Mouse (Mus musculus): ENCODE measurements around the gene Cox14. TPM values are rescaled to one million over a fixed set of nuclear protein-coding genes. Genes with fewer than 3 reads are reported as not detected.

Cox14 gene
- polyA plus RNA-seq, 1 experiment from 2014 or later = 241 TPM

GRCm38 (mm10) chr15:99708176-99708575 is 17.2 kb upstream of the Cox14 start:
- no peak for DNase-seq (ENCODE audit: low spot score)

GRCm38 (mm10) chr15:99710221-99711190 is 14.9 kb upstream of the Cox14 start:
- no peak for DNase-seq (ENCODE audit: low spot score)

GRCm38 (mm10) chr15:99711491-99711890 is 13.9 kb upstream of the Cox14 start:
- DNase-seq (ENCODE audit: low spot score) = no peak

DNA sequence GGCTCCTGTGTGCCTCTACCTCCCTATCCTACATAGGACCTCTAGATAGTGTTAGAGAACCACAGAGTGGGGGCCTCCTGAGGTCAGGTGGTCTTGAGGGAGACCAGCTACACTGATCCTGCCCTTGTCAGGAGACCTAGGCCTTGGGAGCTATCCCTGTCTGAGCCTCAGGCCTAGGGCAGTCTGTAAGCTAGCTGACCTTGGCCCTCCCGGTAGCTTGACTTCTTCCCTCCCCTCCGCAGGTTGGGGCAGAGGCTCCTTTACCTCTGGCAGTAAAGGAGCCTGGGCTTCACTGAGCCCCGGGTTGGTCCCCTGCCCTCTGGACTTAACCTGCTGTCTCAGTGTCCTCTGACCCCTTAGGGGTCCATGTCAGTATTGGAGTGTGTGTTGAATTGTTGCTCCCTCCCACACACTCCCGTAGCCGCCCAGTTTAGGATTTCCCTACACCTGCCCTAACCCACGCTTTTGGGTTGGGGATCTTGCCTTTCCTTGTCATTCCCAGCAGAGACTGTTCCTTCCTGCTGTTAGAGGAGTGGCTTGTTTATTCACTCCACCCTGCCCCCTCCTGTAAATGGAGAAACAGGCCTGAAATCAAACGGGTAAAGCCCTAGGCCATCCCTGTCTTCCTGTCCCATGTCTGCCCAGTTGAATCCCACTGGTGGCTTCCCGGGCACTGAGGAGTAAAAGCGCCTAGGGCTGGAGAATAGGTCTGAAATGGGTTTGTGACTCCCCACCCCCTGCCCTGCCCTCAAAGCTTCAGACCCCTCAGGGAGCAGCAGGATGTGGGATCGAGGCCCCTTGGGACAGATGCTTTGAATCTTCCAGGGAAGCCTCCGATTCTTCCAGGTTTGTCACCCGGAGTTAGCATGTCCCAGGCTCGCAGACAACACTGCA is 12.5 kb upstream of the Cox14 start:
- no peak for DNase-seq (ENCODE audit: low spot score)

GRCm38 (mm10) chr15:99713569-99713968 is 11.8 kb upstream of the Cox14 start:
- DNase-seq (ENCODE audit: low spot score) = no peak

- no peak for DNase-seq (ENCODE audit: low spot score)
Measured at GRCm38 (mm10) chr15:99714206-99714605, 11.2 kb upstream of the Cox14 start.

GRCm38 (mm10) chr15:99714858-99715257 is 10.6 kb upstream of the Cox14 start:
- DNase-seq (ENCODE audit: low spot score) = peak; percentile 70

DNA sequence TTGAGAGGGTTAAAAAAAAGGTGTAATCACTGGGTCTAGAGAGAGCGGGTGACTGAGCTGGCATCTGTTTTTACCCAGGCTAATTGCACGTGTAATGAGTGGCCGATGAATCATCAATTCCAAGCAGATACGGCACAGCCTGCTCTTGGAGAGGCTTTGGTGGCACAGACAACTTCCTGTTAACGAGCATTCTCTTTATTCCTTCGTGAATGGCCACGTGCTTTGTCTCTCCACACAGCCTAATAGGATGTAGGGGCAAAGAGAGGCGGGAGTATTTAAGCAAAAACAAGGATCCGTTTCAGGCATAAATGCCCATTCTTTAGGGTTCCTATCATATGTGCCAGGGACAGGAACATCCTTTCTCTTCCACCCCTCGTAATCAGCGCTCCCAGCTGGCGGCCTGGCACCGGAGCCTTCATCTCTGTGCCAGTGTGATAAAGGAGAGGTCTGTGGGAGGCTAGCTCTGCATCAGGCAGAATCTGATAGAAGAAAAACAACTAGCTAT is 10.0 kb upstream of the Cox14 start:
- DNase-seq (ENCODE audit: low spot score) = no peak

- DNase-seq (ENCODE audit: low spot score) = no peak
Measured at GRCm38 (mm10) chr15:99715982-99716746, 9.3 kb upstream of the Cox14 start.

DNA sequence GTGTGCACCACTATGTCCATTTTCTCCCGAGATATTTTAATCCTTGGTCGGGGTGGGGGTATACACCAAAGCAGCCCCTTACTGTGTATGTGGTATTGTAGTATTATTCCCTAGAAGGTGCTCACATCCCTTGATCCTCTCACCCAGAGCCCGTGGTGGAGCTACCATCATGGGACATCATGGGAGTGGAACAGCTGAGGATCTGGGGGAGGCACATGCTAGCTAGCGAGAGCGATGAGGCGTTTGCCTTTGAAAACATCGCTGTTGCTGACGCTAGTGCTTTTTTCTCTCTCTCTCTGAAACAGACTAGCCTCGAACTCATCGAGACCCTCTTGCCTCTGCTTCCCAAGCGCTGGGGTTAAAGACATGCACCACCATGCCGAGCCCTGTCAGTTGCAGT is 8.6 kb upstream of the Cox14 start:
- no peak for DNase-seq (ENCODE audit: low spot score)

DNA sequence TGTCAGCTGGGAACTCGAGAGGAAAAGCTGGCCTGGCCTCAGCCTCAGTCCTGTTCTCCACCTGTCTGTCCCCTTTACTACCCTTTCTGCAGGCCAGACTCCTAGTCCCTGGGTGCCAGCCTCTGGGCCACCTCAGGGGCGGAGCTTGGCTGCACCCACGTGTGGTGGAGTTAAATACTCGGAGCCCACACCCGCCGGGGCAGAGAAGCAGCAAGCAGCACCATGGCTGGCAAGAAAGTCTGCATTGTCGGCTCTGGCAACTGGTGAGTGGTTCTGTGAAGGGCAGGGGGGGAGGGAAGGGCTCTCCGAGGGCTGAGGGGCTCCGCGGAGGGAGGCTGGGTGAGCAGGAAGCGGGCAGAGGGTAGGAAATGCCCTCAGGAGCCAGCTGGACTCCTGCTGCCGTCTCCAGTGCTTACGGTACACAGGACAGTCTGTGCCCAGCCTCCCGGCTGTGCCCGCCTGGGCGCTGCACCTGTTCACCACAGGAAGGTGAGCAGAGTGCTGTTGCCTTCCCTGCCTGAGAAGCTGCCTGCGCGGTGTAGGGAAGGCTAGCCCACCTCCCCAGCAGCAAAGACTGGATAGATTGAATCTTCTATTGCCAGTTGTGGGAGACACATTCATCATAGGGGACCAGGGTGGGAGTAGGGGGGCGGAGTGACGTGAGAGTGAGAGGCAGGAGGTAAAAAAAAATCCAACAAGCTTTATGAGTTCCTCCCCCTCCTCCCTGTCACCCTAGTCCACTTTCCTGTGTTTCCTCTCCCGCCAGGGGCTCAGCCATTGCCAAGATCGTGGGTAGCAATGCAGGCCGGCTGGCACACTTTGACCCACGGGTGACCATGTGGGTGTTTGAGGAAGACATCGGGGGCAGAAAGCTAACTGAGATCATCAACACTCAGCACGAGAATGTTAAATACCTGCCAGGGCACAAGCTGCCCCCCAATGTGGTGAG is 7.8 kb upstream of the Cox14 start, which contains the start of gene Gpd1:
Gene Gpd1, plus strand, starts transcription at position 130 of the 949 bp plus-strand sequence.
- no peak for DNase-seq (ENCODE audit: low spot score)

- no peak for DNase-seq (ENCODE audit: low spot score)
Measured at GRCm38 (mm10) chr15:99718461-99719021, 6.9 kb upstream of the Cox14 start.

DNA sequence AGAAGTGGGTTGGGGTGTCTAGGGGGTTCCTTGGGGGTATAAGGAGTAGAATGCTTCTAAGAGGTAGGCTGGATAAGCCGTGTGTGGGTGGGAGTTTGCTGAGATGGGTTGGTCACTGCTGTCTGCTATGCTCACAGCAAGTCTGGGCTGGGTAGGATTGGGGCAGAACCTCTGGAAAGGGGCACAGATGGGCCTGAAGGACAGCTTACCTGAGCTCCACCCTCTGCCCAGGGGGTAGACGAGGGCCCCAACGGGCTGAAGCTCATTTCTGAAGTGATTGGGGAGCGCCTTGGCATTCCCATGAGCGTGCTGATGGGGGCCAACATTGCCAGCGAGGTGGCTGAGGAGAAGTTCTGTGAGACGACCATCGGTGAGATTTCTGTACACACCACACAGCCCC is 5.6 kb upstream of the Cox14 start:
- DNase-seq (ENCODE audit: low spot score) = no peak

DNA sequence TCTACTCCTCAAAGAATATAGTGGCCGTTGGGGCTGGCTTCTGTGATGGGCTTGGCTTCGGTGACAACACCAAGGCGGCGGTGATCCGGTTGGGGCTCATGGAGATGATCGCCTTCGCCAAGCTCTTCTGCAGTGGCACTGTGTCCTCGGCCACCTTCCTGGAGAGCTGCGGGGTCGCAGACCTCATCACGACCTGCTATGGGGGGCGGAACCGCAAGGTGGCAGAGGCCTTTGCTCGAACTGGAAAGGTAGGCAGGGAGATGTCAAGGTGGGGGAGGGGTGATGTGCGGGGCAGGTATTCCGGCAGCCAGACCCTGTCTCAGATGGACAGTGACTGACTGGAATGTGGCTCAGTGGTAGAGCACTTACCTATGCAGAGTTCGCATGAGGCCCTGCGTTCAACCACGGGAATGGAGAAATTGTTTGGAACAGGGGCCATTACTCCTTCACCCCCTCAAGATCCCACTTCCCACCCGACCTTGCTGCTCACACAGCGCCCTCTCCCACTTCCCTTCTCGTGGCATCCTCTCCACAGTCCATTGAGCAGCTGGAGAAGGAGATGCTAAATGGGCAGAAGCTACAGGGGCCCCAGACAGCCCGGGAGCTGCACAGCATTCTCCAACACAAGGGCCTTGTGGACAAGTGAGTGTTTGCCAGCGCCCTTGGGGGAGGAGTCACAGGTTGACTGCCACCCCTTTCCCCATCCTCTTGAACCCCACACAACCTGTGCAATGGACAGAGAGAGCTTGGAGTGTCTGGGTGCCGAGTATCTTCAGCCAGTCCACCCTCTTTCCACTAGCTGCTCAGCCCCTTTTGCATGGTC is 3.3 kb upstream of the Cox14 start:
- no peak for DNase-seq (ENCODE audit: low spot score)

DNA sequence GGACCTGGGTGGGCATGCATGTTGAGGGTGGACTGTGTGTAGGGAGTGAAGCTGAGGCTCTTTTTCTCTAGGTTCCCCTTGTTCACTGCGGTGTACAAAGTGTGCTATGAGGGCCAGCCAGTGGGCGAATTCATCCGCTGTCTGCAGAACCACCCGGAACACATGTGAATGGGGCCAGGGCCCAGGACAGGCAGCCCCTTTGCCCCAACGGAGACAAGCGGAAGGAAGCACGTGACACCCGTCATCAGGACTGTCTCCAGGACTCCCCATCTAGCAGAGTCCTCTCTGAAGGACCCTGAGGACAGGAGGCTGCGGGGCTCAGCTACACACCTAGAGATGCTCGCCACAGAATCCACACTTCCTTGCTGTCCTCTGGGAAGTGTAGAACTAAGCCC is 2.3 kb upstream of the Cox14 start:
- no peak for DNase-seq (ENCODE audit: low spot score)

DNA sequence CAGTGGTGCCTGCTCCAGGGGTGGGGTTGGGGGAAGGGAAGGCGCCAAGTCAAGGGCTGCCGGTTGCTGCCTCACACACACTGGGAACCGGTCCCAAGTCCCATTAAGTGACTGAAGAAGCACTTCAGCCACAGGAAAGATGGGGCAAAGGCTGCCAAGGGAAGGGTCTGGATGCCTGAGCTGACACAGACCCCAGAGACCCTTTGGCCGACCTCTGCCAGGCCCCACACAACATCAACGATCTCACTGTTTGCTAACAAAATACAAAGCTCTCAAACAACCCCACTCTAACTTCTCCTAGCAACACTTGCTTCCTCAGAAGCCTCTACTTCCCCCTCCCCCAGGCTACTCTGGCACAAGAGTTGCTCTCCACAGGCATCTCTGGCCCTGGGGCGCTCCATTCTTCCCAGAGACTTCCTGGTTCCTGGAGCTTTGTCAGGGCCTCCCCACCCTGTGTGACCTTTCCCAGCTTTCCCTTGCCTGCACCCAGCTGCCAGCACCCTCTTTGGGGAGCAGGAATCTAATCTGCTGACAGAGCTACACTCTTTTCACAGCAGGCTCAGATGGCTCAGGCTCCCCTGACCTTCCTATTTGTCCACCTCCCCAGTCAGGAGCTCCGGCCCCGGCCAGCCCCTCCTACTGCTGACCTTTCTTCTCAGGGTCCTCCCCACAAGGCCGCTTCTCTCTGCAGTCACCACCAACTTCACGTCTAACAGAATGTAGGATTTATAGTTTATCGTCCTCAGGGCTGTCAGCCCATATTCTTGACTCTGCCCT is 1.7 kb upstream of the Cox14 start:
- no peak for DNase-seq (ENCODE audit: low spot score)

GRCm38 (mm10) chr15:99724292-99725021 is 961 bp upstream of the Cox14 start:
- DNase-seq (ENCODE audit: low spot score) = peak; percentile 72
